Mouse (Mus musculus) heart, postnatal 0 days (tissue): Measurements from ENCODE around the gene Nucks1. TPM values are rescaled to one million over a fixed set of nuclear protein-coding genes. Genes with fewer than 3 reads are reported as not detected.

Experiments
- ATAC-seq: fragments of 200-750 bp; cut with Nextera tagmentation; 2 replicates; pipeline ENCODE4 v1.8.0; 2017; ENCODE audit warnings: low read depth, moderate number of reproducible peaks, moderate library complexity; ENCODE audit not compliant: insufficient read depth
- DNase-seq: peaks from one replicate; pipeline ENCODE4 v3.0.0-alpha.2; 2016; ENCODE audit warnings: low spot score
- H3K27ac ChIP-seq: fragments of 300-500 bp; sonication (generic); 2 replicates; pipeline ENCODE4 v1.5.1; 2014; ENCODE audit warnings: low read depth, mild to moderate bottlenecking
- H3K27me3 ChIP-seq: fragments of 300-500 bp; sonication (generic); 2 replicates; pipeline ENCODE4 v1.6.1; 2014; ENCODE audit warnings: low read length, mixed read lengths; ENCODE audit not compliant: control insufficient read depth, insufficient read depth
- H3K36me3 ChIP-seq: fragments of 300-500 bp; sonication (generic); replicated peaks from 2 replicates; pipeline ENCODE4 v1.6.1; 2014; ENCODE audit warnings: low read length, mixed read lengths; ENCODE audit not compliant: control insufficient read depth, insufficient read depth
- H3K4me1 ChIP-seq: fragments of 300-500 bp; sonication (generic); 2 replicates; pipeline ENCODE4 v1.6.1; 2014; ENCODE audit warnings: antibody characterized with exemption; ENCODE audit not compliant: control insufficient read depth, insufficient read depth
- H3K4me2 ChIP-seq: fragments of 300-500 bp; sonication (generic); 2 replicates; pipeline ENCODE4 v1.6.1; 2014; ENCODE audit warnings: low read depth, mild to moderate bottlenecking, low read length, moderate library complexity
- H3K4me3 ChIP-seq: fragments of 300-500 bp; sonication (generic); 2 replicates; pipeline ENCODE4 v1.5.1; 2014; ENCODE audit warnings: low read depth, low read length
- H3K9ac ChIP-seq: fragments of 300-500 bp; sonication (generic); replicated peaks from 2 replicates; pipeline ENCODE4 v1.6.1; 2014; ENCODE audit warnings: low read depth, low read length, mixed read lengths
- H3K9me3 ChIP-seq: fragments of 300-500 bp; sonication (generic); replicated peaks from 2 replicates; pipeline ENCODE4 v1.6.1; 2016; ENCODE audit warnings: low read length; ENCODE audit not compliant: control insufficient read depth
- CTCF ChIP-seq: IDR thresholded peaks from 2 replicates; pipeline ENCODE4 v1.5.1; 2016; ENCODE audit warnings: antibody characterized with exemption, control low read depth, low read depth
- EP300 ChIP-seq: IDR thresholded peaks from 2 replicates; pipeline ENCODE4 v1.6.1; 2016; ENCODE audit warnings: antibody characterized with exemption, low read depth
- whole genome bisulfite sequencing: fragments of 180-500 bp; shearing (Covaris S2); extraction: QIAGEN DNeasy Blood & Tissue Kit; methylation state at CpG from one replicate; pipeline ENCODE4 v1.1.7; 2014; 5-methylcytosine and 5-hydroxymethylcytosine counted together
- polyA plus RNA-seq: library from polyadenylated mRNA; unstranded; fragments of >200 nt; fragmentation: Nextera tagmentation; extraction: Ambion mirVana; gene quantifications from 2 replicates; pipeline ENCODE4 v1.2.1, GENCODE M21; 2015
- total RNA-seq: library from RNA; depleted of rRNA; stranded (reverse); fragments of >200 nt; gene quantifications from 2 replicates; pipeline ENCODE4 v1.2.3, GENCODE M21; 2014; ENCODE audit warnings: low replicate concordance

Gene Nucks1
- total and polyA plus RNA-seq, 2 experiments from 2014 or later: 27.0 to 58.2 TPM

GRCm38 (mm10) chr1:131933471-131933870 lies 23.1 kb downstream of the Nucks1 start:
- H3K27me3 ChIP-seq: no peaks in the 10 kb centered on the region
- TF ChIP-seq EP300: no peak
- TF ChIP-seq CTCF: no peak
- H3K4me2 ChIP-seq: no peak overlapping the region
- H3K4me1 ChIP-seq: 0 out of 2 replicates have a peak, but pooled peaks cover 2% of the 10 kb centered on the region
- WGBS: 90% methylated on average over 2 of the region's 2 CpGs
- H3K9me3 ChIP-seq: no peaks in the 10 kb centered on the region
- DNase-seq: no peak
- H3K9ac ChIP-seq: no peak overlapping the region
- H3K36me3 ChIP-seq: peaks cover 50% of the 10 kb centered on the region
- H3K27ac ChIP-seq: no peak overlapping the region
- ATAC-seq: no peak
- no peak overlapping the region for H3K4me3 ChIP-seq

DNA sequence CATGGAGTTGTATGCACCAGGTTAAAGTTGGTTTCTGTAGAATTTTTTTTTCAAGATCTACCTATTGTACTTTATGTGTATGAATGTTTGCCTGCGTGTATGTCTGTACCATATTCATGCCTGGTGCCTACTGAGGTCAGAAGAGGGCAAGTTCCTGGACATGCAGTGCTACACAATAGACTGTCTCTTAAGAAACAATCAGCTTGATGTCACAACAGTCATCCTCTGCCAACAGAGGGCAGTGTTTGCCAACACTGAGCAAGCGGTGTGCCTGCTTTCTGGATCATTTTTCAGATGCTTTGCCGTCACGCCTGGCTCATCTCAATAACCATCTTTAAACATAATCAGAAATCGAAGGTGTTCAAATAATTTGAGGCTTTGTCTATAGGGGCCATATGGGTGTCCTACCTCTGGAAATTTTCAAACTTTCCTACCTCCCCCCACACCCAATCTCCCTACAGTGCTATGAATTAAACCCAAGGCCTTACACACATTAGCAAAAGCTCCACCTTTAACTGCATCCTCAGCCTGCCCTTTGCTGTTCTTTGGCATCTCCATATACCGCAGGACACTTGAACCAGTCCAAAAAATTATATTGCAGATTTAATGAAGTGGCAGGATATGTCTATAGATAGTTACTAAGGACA lies 27.4 kb downstream of the Nucks1 start:
- Histone ChIP-seq H3K9me3 (no peaks in the 10 kb centered on the region), H3K27ac (no peak overlapping the region), H3K36me3 (peaks cover 13% of the 10 kb centered on the region), H3K4me3 (no peak overlapping the region), H3K4me1 (0 out of 2 replicates have a peak, but pooled peaks cover 7% of the 10 kb centered on the region), H3K4me2 (no peak overlapping the region), H3K9ac (no peak overlapping the region), H3K27me3 (no peaks in the 10 kb centered on the region)
- 46% methylated on average over 6 of the region's 6 CpGs for WGBS
- TF ChIP-seq CTCF (peak; percentile 83), EP300 (no peak)
- DNase-seq (peak; percentile 63), ATAC-seq (peak; percentile 35; the same call in 1 of the 2 replicates)

- H3K4me2 ChIP-seq: no peak overlapping the region
- H3K27me3 ChIP-seq: no peaks in the 10 kb centered on the region
- peak; percentile 66 for DNase-seq
- ATAC-seq: peak; percentile 74
- no peaks in the 10 kb centered on the region for H3K9me3 ChIP-seq
- 0 out of 2 replicates have a peak overlapping the region, but pooled peaks have one; percentile 26 for H3K27ac ChIP-seq
- TF ChIP-seq CTCF (no peak; the same call in 1 of the 2 replicates), EP300 (no peak)
- no peak overlapping the region for H3K4me3 ChIP-seq
- 0 out of 2 replicates have a peak, but pooled peaks cover 7% of the 10 kb centered on the region for H3K4me1 ChIP-seq
- H3K36me3 ChIP-seq: peaks cover 8% of the 10 kb centered on the region
- H3K9ac ChIP-seq: no peak overlapping the region
- WGBS: 10% methylated on average over 1 of the region's 1 CpGs
Measured at GRCm38 (mm10) chr1:131938811-131939210, 28.5 kb downstream of the Nucks1 start.

DNA sequence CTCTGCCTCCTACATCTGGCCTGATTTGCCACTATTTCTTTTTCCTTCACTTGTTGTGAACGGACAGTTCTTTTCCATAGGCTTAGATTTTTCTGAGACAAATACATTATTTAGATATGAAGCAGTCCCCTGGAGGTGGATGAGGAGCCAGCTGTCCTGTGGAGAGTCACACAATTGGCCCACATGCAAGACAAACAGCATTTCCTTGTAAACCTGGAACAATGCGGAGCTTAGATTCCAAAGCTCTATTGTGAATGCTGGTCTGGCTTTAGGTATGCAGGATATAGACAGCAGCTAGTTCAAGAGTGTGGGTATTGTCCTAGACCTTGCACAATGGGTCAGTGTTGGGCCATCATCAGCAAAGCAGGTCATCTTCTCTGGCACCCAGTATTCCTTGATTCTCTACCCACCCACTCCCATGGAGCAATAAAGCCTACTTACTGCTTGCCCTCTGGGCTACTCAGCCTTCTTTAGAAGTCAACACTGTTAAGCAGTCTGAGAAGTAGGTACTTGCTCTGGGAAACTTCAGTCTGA lies 30.4 kb downstream of the Nucks1 start:
- WGBS: 51% methylated on average over 2 of the region's 2 CpGs
- TF ChIP-seq CTCF: no peak
- no peak for TF ChIP-seq EP300
- peak overlapping the region; percentile 2; the same call in 1 of the 2 replicates for H3K27ac ChIP-seq

GRCm38 (mm10) chr1:131941501-131941900 lies 31.2 kb downstream of the Nucks1 start:
- Histone ChIP-seq H3K4me2 (no peak overlapping the region), H3K9me3 (no peaks in the 10 kb centered on the region), H3K4me1 (0 out of 2 replicates have a peak, but pooled peaks cover 7% of the 10 kb centered on the region), H3K4me3 (no peak overlapping the region), H3K27ac (no peak overlapping the region), H3K36me3 (no peaks in the 10 kb centered on the region), H3K9ac (no peak overlapping the region), H3K27me3 (no peaks in the 10 kb centered on the region)
- 100% methylated on average over 1 of the region's 1 CpGs for WGBS
- ATAC-seq (no peak), DNase-seq (no peak)
- TF ChIP-seq EP300 (no peak), CTCF (no peak)

More for the DNA sequence above, 30.4 kb downstream of the Nucks1 start:
- no peak for ATAC-seq
- Histone ChIP-seq H3K36me3 (no peaks in the 10 kb centered on the region), H3K4me3 (no peak overlapping the region), H3K4me1 (0 out of 2 replicates have a peak, but pooled peaks cover 7% of the 10 kb centered on the region), H3K4me2 (no peak overlapping the region), H3K27me3 (no peaks in the 10 kb centered on the region), H3K9ac (no peak overlapping the region), H3K9me3 (no peaks in the 10 kb centered on the region)
- DNase-seq: peak; percentile 39
